Mouse (Mus musculus): ENCODE data around the gene Ceacam16.
A peak's percentile ranks its signal among the peaks of the same experiment; 100 is the strongest.

Ceacam16 gene

GRCm38 (mm10) chr7:19843561-19843960 is 17.5 kb downstream of the Ceacam16 start:
- DNase-seq (ENCODE audit: low spot score): peak; percentile 64

GRCm38 (mm10) chr7:19842885-19843504 is 18.1 kb downstream of the Ceacam16 start:
- DNase-seq (ENCODE audit: low spot score): no peak

GRCm38 (mm10) chr7:19841686-19842413 is 19.2 kb downstream of the Ceacam16 start:
- DNase-seq (ENCODE audit: low spot score): no peak

- no peak for DNase-seq (ENCODE audit: low spot score)
Observed at GRCm38 (mm10) chr7:19840936-19841335, 20.2 kb downstream of the Ceacam16 start.

GRCm38 (mm10) chr7:19840371-19840770 is 20.7 kb downstream of the Ceacam16 start:
- DNase-seq (ENCODE audit: low spot score): peak; percentile 63

- no peak for DNase-seq (ENCODE audit: low spot score)
Observed at GRCm38 (mm10) chr7:19836843-19837242, 24.3 kb downstream of the Ceacam16 start.

GRCm38 (mm10) chr7:19834055-19834454 is 27.0 kb downstream of the Ceacam16 start:
- no peak for DNase-seq (ENCODE audit: low spot score)

GRCm38 (mm10) chr7:19831837-19832236 is 29.3 kb downstream of the Ceacam16 start:
- DNase-seq (ENCODE audit: low spot score): no peak

GRCm38 (mm10) chr7:19830682-19831156 is 30.4 kb downstream of the Ceacam16 start:
- DNase-seq (ENCODE audit: low spot score): peak; percentile 88

GRCm38 (mm10) chr7:19829694-19830093 is 31.4 kb downstream of the Ceacam16 start:
- DNase-seq (ENCODE audit: low spot score): no peak

GRCm38 (mm10) chr7:19826756-19827155 is 34.3 kb downstream of the Ceacam16 start:
- no peak for DNase-seq (ENCODE audit: low spot score)

- peak; percentile 83 for DNase-seq (ENCODE audit: low spot score)
Observed at GRCm38 (mm10) chr7:19824182-19824973, 36.7 kb downstream of the Ceacam16 start.

- peak; percentile 27 for DNase-seq (ENCODE audit: low spot score)
Observed at GRCm38 (mm10) chr7:19823256-19824181, 37.6 kb downstream of the Ceacam16 start.

- peak; percentile 44 for DNase-seq (ENCODE audit: low spot score)
Observed at GRCm38 (mm10) chr7:19822604-19823058, 38.5 kb downstream of the Ceacam16 start, which contains the start of gene Bcl3. Gene Bcl3, minus strand, starts transcription at chr7:19822770.

GRCm38 (mm10) chr7:19822193-19822592 is 38.9 kb downstream of the Ceacam16 start:
- no peak for DNase-seq (ENCODE audit: low spot score)

GRCm38 (mm10) chr7:19821633-19822032 is 39.5 kb downstream of the Ceacam16 start:
- DNase-seq (ENCODE audit: low spot score): no peak

- DNase-seq (ENCODE audit: low spot score): no peak
Observed at GRCm38 (mm10) chr7:19820347-19821048, 40.6 kb downstream of the Ceacam16 start.

GRCm38 (mm10) chr7:19818875-19819274 is 42.2 kb downstream of the Ceacam16 start:
- DNase-seq (ENCODE audit: low spot score): no peak

GRCm38 (mm10) chr7:19818440-19818839 is 42.7 kb downstream of the Ceacam16 start:
- no peak for DNase-seq (ENCODE audit: low spot score)

GRCm38 (mm10) chr7:19817382-19818105 is 43.6 kb downstream of the Ceacam16 start:
- DNase-seq (ENCODE audit: low spot score): peak; percentile 80

Data from testis, postnatal 14 days (tissue).